Mouse (Mus musculus): ENCODE data around the gene Olfr472.
"Not testable (repeated sequence)": the region's sequence is repeated elsewhere in the genome, so short reads cannot be mapped to it uniquely, and the experiment has no call there.

The Olfr472 gene

GRCm38 (mm10) chr7:107897602-107898001 lies at the start of gene Olfr472:
Gene Olfr472 (plus strand): TSS chr7:107897902.
- in situ Hi-C loops (cut with MboI, MseI), result no loop called here

- in situ Hi-C loops (cut with MboI, MseI), result no loop called here
These were observed 32.4 kb downstream of the Olfr472 start, which contains the start of gene Olfr473 for GRCm38 (mm10) chr7:107930146-107930545. Gene Olfr473 (plus strand): TSS chr7:107930446.

GRCm38 (mm10) chr7:107952539-107952938 lies 54.8 kb downstream of the Olfr472 start:
- in situ Hi-C loops (cut with MboI, MseI), result not testable (repeated sequence)

GRCm38 (mm10) chr7:107954343-107954742 lies 56.6 kb downstream of the Olfr472 start, which contains the start of gene Olfr474:
Gene Olfr474 (plus strand): TSS chr7:107954643.
- in situ Hi-C loops (cut with MboI, MseI), result no loop called here
